Mouse (Mus musculus): ENCODE measurements around the gene Ccdc170. TPM values are rescaled to one million over a fixed set of nuclear protein-coding genes. Genes with fewer than 3 reads are reported as not detected.
A peak's percentile ranks its signal among the peaks of the same experiment; 100 is the strongest.
"Not testable (repeated sequence)": the region's sequence is repeated elsewhere in the genome, so short reads cannot be mapped to it uniquely, and the experiment has no call there.

Gene Ccdc170
- polyA plus RNA-seq (2014; fragmentation: Nextera tagmentation; extraction: Ambion mirVana), result not detected in 2 replicates

DNA sequence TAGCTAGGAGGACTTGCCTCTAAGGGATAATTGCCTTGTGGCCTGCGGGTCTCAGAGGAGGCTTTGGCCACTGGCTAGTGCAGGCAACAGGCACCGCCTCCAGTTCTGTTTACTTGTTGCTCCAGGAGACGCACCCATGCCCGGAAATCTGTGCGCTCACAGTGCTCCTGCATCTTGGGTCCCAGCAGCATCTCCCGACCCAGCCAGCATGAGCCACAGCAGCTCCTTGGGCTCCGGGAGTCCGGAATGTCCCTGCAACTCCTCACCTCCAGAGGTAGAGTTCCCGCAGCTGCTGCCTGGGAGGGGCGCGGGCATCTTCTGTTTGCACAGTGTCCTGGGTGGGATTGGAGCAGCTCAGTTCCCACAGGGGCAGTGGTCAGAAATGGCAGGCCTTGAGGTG is at the start of gene Ccdc170:
TSS of gene Ccdc170 (plus strand) at position 148 of the 400 bp plus-strand sequence.
- Histone ChIP-seq H3K4me2 (ENCODE audit: low read length) (no peak within 1 kb of the TSS), H3K4me3 (ENCODE audit: control insufficient read depth in 1 of 2, insufficient read depth in 1 of 2, low read depth in 1 of 2, low read length in 2 of 2) (no peak within 1 kb of the TSS), H3K9ac (ENCODE audit: low read length) (no peak within 1 kb of the TSS), H3K4me1 (ENCODE audit: control insufficient read depth in 2 of 2, insufficient read depth in 2 of 2, low read length in 2 of 2) (no peaks in the 10 kb centered on the region), H3K27ac (replicated peaks in 1 of 2; ENCODE audit: control insufficient read depth in 1 of 2, insufficient read depth in 1 of 2, low read depth in 2 of 2, low read length in 2 of 2) (no peak within 1 kb of the TSS), H3K9me3 (ENCODE audit: control insufficient read depth, low read length) (no peaks in the 10 kb centered on the region), H3K27me3 (ENCODE audit: control insufficient read depth, insufficient read depth, low read length) (no peaks in the 10 kb centered on the region), H3K36me3 (ENCODE audit: control insufficient read depth, insufficient read depth, low read length) (no peaks in the 10 kb centered on the region)
- 44% methylated on average over 11 of the region's 11 CpGs for WGBS
- no peak for ATAC-seq (ENCODE audit: insufficient number of reproducible peaks, insufficient read depth, low FRiP score, low read depth)

DNA sequence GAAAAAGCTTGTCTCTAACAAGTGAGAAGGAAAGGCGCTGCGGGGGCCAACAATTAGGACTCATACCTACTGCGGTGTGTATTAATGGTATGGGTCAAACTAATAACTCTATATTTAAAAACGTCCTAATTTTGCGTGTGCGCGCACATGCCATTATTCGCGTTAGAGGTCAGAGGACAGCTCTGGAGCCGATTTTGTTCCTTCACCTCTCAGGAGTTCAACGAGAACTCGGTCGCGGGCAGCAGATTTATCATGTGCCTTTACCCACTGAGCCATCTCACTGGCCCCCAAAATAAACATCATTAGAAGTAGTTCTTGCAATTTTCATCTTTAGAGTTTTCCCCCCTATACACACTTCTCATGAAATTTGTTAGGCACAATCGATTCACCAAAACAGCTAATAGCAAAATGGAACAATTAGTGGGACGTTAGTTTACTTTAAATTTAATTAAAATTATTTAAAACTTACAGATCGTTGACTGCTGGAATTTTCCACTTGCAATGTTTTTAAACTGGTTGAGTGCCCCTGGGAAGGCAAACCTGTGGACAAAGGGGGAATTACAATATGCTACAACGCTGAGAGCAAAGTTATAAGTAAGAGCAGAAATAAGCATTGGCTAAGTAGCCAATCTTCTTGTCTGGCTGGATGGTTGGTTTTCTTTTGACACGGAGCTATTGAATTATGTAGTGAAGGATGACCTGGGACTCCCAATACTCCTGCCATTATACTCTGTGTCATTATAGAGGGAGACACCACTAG is 49.1 kb upstream of the Ccdc170 start:
- Histone ChIP-seq H3K4me1 (ENCODE audit: control insufficient read depth in 2 of 2, insufficient read depth in 2 of 2, low read length in 2 of 2) (peaks cover 6 to 19% of the 10 kb centered on the region in 2 experiments; a peak in 3 of 4 replicates), H3K27ac (replicated peaks in 1 of 2; ENCODE audit: control insufficient read depth in 1 of 2, insufficient read depth in 1 of 2, low read depth in 2 of 2, low read length in 2 of 2) (peak overlapping the region; percentile 71 to 90), H3K4me2 (ENCODE audit: low read length) (peak overlapping the region; percentile 74), H3K4me3 (ENCODE audit: control insufficient read depth in 1 of 2, insufficient read depth in 1 of 2, low read depth in 1 of 2, low read length in 2 of 2) (peak overlapping the region; percentile 72 to 92), H3K36me3 (ENCODE audit: control insufficient read depth, insufficient read depth, low read length) (peaks cover 38% of the 10 kb centered on the region), H3K27me3 (ENCODE audit: control insufficient read depth, insufficient read depth, low read length) (no peaks in the 10 kb centered on the region), H3K9ac (ENCODE audit: low read length) (peak overlapping the region; percentile 84), H3K9me3 (ENCODE audit: control insufficient read depth, low read length) (no peaks in the 10 kb centered on the region)
- 10% methylated on average over 19 of the region's 19 CpGs for WGBS
- ATAC-seq (ENCODE audit: insufficient number of reproducible peaks, insufficient read depth, low FRiP score, low read depth), result no peak

DNA sequence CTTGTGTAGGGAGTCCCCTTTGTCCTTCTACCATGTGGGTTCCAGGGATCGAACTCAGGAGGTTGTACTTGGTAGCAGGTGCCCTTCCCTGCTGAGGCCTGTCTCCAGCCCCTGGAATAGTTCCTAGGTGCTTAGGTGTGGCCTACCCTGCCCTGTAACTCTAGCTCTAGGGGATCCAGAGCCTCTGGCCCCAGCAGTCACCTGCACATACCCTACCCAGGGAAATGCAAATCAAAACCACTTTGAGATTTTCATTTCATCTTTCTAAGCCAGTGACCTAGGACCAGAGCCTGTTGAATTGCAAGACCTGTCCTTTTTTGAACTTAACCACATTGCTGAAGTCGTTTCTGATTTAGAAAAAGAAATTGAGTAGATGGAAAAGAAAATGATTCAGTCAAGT is 48.4 kb upstream of the Ccdc170 start:
- peak overlapping the region; percentile 74; the same call in 1 of the 2 replicates for H3K4me2 ChIP-seq (ENCODE audit: low read length)
- ATAC-seq (ENCODE audit: insufficient number of reproducible peaks, insufficient read depth, low FRiP score, low read depth); H3K27me3 ChIP-seq (ENCODE audit: control insufficient read depth, insufficient read depth, low read length); H3K4me3 ChIP-seq (ENCODE audit: control insufficient read depth in 1 of 2, insufficient read depth in 1 of 2, low read depth in 1 of 2, low read length in 2 of 2); H3K9me3 ChIP-seq (ENCODE audit: control insufficient read depth, low read length); H3K9ac ChIP-seq (ENCODE audit: low read length): not testable (repeated sequence)
- peaks cover 6 to 19% of the 10 kb centered on the region in 2 experiments; a peak in 3 of 4 replicates for H3K4me1 ChIP-seq (ENCODE audit: control insufficient read depth in 2 of 2, insufficient read depth in 2 of 2, low read length in 2 of 2)
- H3K36me3 ChIP-seq (ENCODE audit: control insufficient read depth, insufficient read depth, low read length), result peaks cover 39% of the 10 kb centered on the region
- H3K27ac ChIP-seq (replicated peaks in 1 of 2; ENCODE audit: control insufficient read depth in 1 of 2, insufficient read depth in 1 of 2, low read depth in 2 of 2, low read length in 2 of 2), result 0 out of 4 replicates have a peak overlapping the region, but pooled peaks of 1 of the 2 experiments have one; percentile 46
- 92% methylated on average over 2 of the region's 2 CpGs for WGBS

DNA sequence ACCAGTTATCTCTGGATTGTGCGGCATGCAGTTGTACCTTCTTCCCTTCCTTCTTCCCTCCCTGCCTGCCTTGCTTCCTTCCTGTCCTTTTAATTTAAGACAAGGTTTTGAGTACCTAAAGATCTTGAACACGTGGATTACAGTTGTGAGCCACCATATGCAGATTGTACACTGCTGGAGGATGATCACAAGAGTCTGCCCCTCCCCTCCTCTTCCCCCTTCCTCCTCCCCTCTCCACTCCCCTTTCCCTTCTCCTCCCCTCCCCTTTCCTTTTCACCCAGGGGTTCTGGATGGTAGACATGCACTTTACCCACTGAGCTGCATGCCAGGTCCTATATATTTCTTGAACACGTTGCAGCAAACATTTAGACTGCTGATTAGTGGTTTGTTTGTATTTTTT is 46.9 kb upstream of the Ccdc170 start:
- Histone ChIP-seq H3K36me3 (ENCODE audit: control insufficient read depth, insufficient read depth, low read length) (peaks cover 49% of the 10 kb centered on the region), H3K4me3 (ENCODE audit: control insufficient read depth in 1 of 2, insufficient read depth in 1 of 2, low read depth in 1 of 2, low read length in 2 of 2) (no peak overlapping the region), H3K9me3 (ENCODE audit: control insufficient read depth, low read length) (no peaks in the 10 kb centered on the region), H3K27me3 (ENCODE audit: control insufficient read depth, insufficient read depth, low read length) (no peaks in the 10 kb centered on the region), H3K4me1 (ENCODE audit: control insufficient read depth in 2 of 2, insufficient read depth in 2 of 2, low read length in 2 of 2) (peaks cover 2 to 16% of the 10 kb centered on the region in 2 experiments; a peak in 3 of 4 replicates), H3K4me2 (ENCODE audit: low read length) (no peak overlapping the region), H3K27ac (replicated peaks in 1 of 2; ENCODE audit: control insufficient read depth in 1 of 2, insufficient read depth in 1 of 2, low read depth in 2 of 2, low read length in 2 of 2) (no peak overlapping the region), H3K9ac (ENCODE audit: low read length) (no peak overlapping the region)
- no peak for ATAC-seq (ENCODE audit: insufficient number of reproducible peaks, insufficient read depth, low FRiP score, low read depth)
- WGBS, result 75% methylated on average over 3 of the region's 3 CpGs

DNA sequence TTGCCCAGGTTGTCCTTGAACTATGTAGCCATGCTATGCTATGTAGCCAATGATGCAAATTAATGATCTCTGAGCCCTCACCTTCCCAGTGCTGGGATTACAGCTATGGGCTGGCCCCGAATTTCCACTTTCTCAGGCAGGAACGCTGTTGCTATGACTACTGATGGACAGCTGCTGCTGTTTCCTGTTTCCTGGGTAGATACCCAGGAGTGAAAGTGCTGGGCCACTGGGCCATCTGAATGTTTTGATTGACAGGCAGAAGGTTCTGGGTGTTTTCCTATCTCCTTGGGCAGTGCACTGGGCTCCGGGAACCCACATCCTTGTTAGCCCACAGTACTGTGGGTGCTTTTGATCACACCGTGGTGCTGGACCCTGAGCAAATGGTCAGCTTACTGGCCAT is 25.9 kb upstream of the Ccdc170 start:
- no peak overlapping the region for H3K27ac ChIP-seq (replicated peaks in 1 of 2; ENCODE audit: control insufficient read depth in 1 of 2, insufficient read depth in 1 of 2, low read depth in 2 of 2, low read length in 2 of 2)
- peaks cover 41% of the 10 kb centered on the region for H3K36me3 ChIP-seq (ENCODE audit: control insufficient read depth, insufficient read depth, low read length)
- H3K9ac ChIP-seq (ENCODE audit: low read length), result no peak overlapping the region
- H3K27me3 ChIP-seq (ENCODE audit: control insufficient read depth, insufficient read depth, low read length), result no peaks in the 10 kb centered on the region
- no peaks in the 10 kb centered on the region for H3K4me1 ChIP-seq (ENCODE audit: control insufficient read depth in 2 of 2, insufficient read depth in 2 of 2, low read length in 2 of 2)
- no peak overlapping the region for H3K4me2 ChIP-seq (ENCODE audit: low read length)
- no peaks in the 10 kb centered on the region for H3K9me3 ChIP-seq (ENCODE audit: control insufficient read depth, low read length)
- ATAC-seq (ENCODE audit: insufficient number of reproducible peaks, insufficient read depth, low FRiP score, low read depth), result peak; percentile 9; the same call in 1 of the 2 replicates
- 54% methylated on average over 4 of the region's 4 CpGs for WGBS
- no peak overlapping the region for H3K4me3 ChIP-seq (ENCODE audit: control insufficient read depth in 1 of 2, insufficient read depth in 1 of 2, low read depth in 1 of 2, low read length in 2 of 2)

DNA sequence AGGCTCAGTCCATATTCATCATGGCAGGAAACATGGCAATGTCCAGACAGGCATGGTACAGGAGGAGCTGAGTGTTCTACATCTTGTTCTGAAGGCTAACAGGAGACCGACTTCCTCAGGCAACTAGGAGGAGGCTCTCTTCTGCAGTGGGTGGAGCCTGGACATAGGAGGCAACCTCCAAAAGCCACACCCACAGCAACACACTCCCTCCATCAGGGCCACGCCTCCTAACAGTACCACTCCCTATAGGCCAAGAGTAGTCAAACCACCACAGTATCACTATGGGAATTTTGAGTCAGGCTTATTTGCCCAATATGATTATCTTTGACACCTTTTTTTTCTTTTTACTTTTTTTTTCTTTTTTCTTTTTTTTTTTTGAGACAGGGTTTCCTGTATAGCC is 22.1 kb upstream of the Ccdc170 start:
- WGBS, result 91% methylated on average over 2 of the region's 2 CpGs
- Histone ChIP-seq H3K4me2 (ENCODE audit: low read length) (no peak overlapping the region), H3K4me3 (ENCODE audit: control insufficient read depth in 1 of 2, insufficient read depth in 1 of 2, low read depth in 1 of 2, low read length in 2 of 2) (no peak overlapping the region), H3K9me3 (ENCODE audit: control insufficient read depth, low read length) (no peaks in the 10 kb centered on the region), H3K27ac (replicated peaks in 1 of 2; ENCODE audit: control insufficient read depth in 1 of 2, insufficient read depth in 1 of 2, low read depth in 2 of 2, low read length in 2 of 2) (no peak overlapping the region), H3K4me1 (ENCODE audit: control insufficient read depth in 2 of 2, insufficient read depth in 2 of 2, low read length in 2 of 2) (no peaks in the 10 kb centered on the region), H3K9ac (ENCODE audit: low read length) (no peak overlapping the region), H3K27me3 (ENCODE audit: control insufficient read depth, insufficient read depth, low read length) (no peaks in the 10 kb centered on the region), H3K36me3 (ENCODE audit: control insufficient read depth, insufficient read depth, low read length) (peaks cover 8% of the 10 kb centered on the region)
- ATAC-seq (ENCODE audit: insufficient number of reproducible peaks, insufficient read depth, low FRiP score, low read depth), result no peak

DNA sequence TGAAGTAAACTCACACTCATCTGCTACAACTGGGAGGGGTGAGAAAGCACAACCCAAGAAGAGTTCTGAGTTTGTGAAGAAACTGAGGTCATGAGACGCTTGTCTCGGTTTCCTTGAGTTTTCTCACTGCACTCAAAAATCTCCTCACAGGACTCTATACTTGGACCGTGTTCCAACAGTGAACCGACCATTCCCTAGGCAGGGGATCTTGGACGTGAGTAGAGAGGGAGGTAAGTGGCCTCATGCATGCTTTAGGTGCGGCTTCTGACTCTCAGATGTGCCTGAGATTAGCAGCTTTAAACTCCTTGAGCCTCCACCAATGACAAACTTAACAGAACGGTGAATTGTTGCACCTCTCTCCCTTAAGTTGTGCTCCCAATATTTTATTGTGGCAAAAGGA is 16.5 kb upstream of the Ccdc170 start:
- H3K4me3 ChIP-seq (ENCODE audit: control insufficient read depth in 1 of 2, insufficient read depth in 1 of 2, low read depth in 1 of 2, low read length in 2 of 2), result no peak overlapping the region
- H3K4me2 ChIP-seq (ENCODE audit: low read length), result no peak overlapping the region
- no peak for ATAC-seq (ENCODE audit: insufficient number of reproducible peaks, insufficient read depth, low FRiP score, low read depth)
- H3K27me3 ChIP-seq (ENCODE audit: control insufficient read depth, insufficient read depth, low read length), result no peaks in the 10 kb centered on the region
- H3K9me3 ChIP-seq (ENCODE audit: control insufficient read depth, low read length), result no peaks in the 10 kb centered on the region
- no peak overlapping the region for H3K27ac ChIP-seq (replicated peaks in 1 of 2; ENCODE audit: control insufficient read depth in 1 of 2, insufficient read depth in 1 of 2, low read depth in 2 of 2, low read length in 2 of 2)
- H3K9ac ChIP-seq (ENCODE audit: low read length), result no peak overlapping the region
- no peaks in the 10 kb centered on the region for H3K4me1 ChIP-seq (ENCODE audit: control insufficient read depth in 2 of 2, insufficient read depth in 2 of 2, low read length in 2 of 2)
- H3K36me3 ChIP-seq (ENCODE audit: control insufficient read depth, insufficient read depth, low read length), result no peaks in the 10 kb centered on the region
- WGBS, result 55% methylated on average over 7 of the region's 7 CpGs

Measured in heart, embryonic 14.5 days (tissue).